Mouse (Mus musculus) embryonic facial prominence, embryonic 11.5 days (tissue): ENCODE results near the gene Exo5. TPM values are rescaled to one million over a fixed set of nuclear protein-coding genes. Genes with fewer than 3 reads are reported as not detected.

Experiments used
- ATAC-seq: fragments of 200-750 bp; cut with Nextera tagmentation; replicated peaks from 2 replicates; pipeline ENCODE4 v1.8.0; 2017; ENCODE audit warnings: low read depth; ENCODE audit not compliant: insufficient number of reproducible peaks, low FRiP score, low TSS enrichment
- DNase-seq: peaks from one replicate; pipeline ENCODE4 v3.0.0-alpha.2; 2015; ENCODE audit warnings: low spot score
- H3K27ac ChIP-seq: fragments of 300-500 bp; sonication (generic); replicated peaks from 2 replicates; pipeline ENCODE4 v1.5.1; 2014; ENCODE audit warnings: mild to moderate bottlenecking, low read depth, low read length, control low read depth
- H3K27me3 ChIP-seq: fragments of 300-500 bp; sonication (generic); 2 replicates; pipeline ENCODE4 v1.6.1; 2014; ENCODE audit warnings: mild to moderate bottlenecking, low read length, moderate library complexity, mixed read lengths; ENCODE audit not compliant: control insufficient read depth, insufficient read depth
- H3K36me3 ChIP-seq: fragments of 300-500 bp; sonication (generic); replicated peaks from 2 replicates; pipeline ENCODE4 v1.6.1; 2014; ENCODE audit warnings: low read depth, mild to moderate bottlenecking, low read length, moderate library complexity, mixed read lengths; ENCODE audit not compliant: control insufficient read depth, insufficient read depth
- H3K4me1 ChIP-seq: fragments of 300-500 bp; sonication (generic); 2 replicates; pipeline ENCODE4 v1.6.1; 2014; ENCODE audit warnings: low read length, mixed read lengths; ENCODE audit not compliant: control insufficient read depth, insufficient read depth
- H3K4me2 ChIP-seq: fragments of 300-500 bp; sonication (generic); 2 replicates; pipeline ENCODE4 v1.6.1; 2014; ENCODE audit warnings: low read depth, mild to moderate bottlenecking, control low read depth, low read length, moderate library complexity
- H3K4me3 ChIP-seq: fragments of 300-500 bp; sonication (generic); 2 replicates; pipeline ENCODE4 v1.5.1; 2014; ENCODE audit warnings: low read depth, low read length, control low read depth
- H3K9ac ChIP-seq: fragments of 300-500 bp; sonication (generic); replicated peaks from 2 replicates; pipeline ENCODE4 v1.6.1; 2014; ENCODE audit warnings: mild to moderate bottlenecking, control low read depth, low read length
- H3K9me3 ChIP-seq: fragments of 300-500 bp; sonication (generic); replicated peaks from 2 replicates; pipeline ENCODE4 v1.6.1; 2016; ENCODE audit warnings: mild to moderate bottlenecking, low read length, inconsistent platforms, mixed read lengths; ENCODE audit not compliant: control insufficient read depth
- WGBS: fragments of 180-500 bp; shearing (Covaris S2); extraction: QIAGEN DNeasy Blood & Tissue Kit; methylation state at CpG from one replicate; pipeline ENCODE4 v1.1.7; 2014; 5-methylcytosine and 5-hydroxymethylcytosine counted together
- polyA plus RNA-seq: library from polyadenylated mRNA; unstranded; fragments of >200 nt; fragmentation: Nextera tagmentation; extraction: Ambion mirVana; gene quantifications from 2 replicates; pipeline ENCODE4 v1.2.1, GENCODE M21; 2014

Exo5 gene
- polyA plus RNA-seq, 1 experiment from 2014 or later, result 34.6 TPM

DNA sequence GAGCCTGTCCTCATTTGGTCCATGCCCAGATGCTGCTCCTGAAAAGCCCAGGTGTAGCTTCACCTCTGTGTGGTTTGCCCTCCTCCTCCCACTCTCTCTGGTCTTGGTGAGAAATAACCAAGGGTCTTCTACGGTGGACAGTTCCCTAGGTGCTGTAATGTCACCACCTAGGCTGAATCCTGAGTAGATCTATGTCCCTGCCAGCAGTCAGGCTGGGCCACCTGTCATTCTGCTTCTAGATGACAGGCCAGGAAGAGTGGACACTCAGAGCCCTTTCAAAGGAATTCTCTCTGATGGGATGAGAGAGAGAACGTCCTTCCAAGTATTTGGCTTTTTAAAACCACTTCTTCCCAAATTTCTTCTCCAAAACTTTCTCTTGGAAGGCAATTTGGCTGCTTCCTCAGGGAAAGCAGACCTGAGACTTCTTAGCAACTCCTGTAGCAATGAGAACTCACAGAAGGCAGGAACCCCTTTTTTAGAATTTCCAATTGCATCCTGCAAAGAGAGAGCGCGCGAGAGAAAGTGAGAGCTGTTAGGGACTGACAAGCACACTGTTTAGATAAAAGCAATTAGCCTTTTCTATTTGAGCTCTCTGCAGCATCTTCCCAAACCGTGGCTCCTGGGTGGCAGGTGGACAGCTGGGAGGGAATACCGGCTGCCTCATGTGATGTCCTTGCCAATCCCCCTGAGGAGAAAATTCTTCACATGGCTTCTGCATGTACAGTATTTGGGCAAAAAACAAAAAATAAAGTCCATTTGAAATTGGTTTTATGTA, 28.8 kb downstream of the Exo5 start:
- H3K36me3 ChIP-seq, result no peaks in the 10 kb centered on the region
- no peaks in the 10 kb centered on the region for H3K27me3 ChIP-seq
- DNase-seq (no peak), ATAC-seq (no peak)
- no peak overlapping the region for H3K4me3 ChIP-seq
- no peaks in the 10 kb centered on the region for H3K9me3 ChIP-seq
- H3K9ac ChIP-seq, result no peak overlapping the region
- no peak overlapping the region for H3K4me2 ChIP-seq
- H3K4me1 ChIP-seq, result no peaks in the 10 kb centered on the region
- H3K27ac ChIP-seq, result no peak overlapping the region
- 78% methylated on average over 7 of the region's 7 CpGs for WGBS

DNA sequence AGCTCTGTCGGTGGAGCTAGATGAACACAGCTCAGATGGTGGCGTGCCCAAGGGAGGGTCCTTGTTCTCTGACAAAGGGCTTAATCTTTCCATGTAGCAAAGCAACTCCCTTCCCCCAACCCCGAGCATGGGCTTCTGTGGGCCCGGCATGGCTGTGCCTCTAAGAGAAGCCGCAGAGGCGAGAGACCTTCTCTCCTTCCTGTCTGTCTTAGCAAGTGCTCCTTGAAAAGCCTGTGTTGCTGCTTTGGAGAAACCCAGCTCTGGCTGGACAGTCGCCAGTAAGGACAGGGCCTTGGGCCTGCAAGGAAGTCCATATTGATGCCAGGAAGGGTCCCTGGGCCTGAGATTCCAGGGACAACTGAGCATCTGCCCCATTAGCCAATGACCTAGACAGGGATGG, 29.6 kb downstream of the Exo5 start:
- H3K27ac ChIP-seq, result no peak overlapping the region
- no peaks in the 10 kb centered on the region for H3K9me3 ChIP-seq
- H3K4me1 ChIP-seq, result no peaks in the 10 kb centered on the region; the same call in 1 of the 2 replicates
- DNase-seq, result no peak
- H3K4me3 ChIP-seq, result no peak overlapping the region
- H3K27me3 ChIP-seq, result no peaks in the 10 kb centered on the region
- no peak for ATAC-seq
- H3K36me3 ChIP-seq, result no peaks in the 10 kb centered on the region
- 75% methylated on average over 7 of the region's 7 CpGs for WGBS
- H3K9ac ChIP-seq, result no peak overlapping the region
- H3K4me2 ChIP-seq, result no peak overlapping the region

- H3K4me3 ChIP-seq, result no peak overlapping the region
- H3K9me3 ChIP-seq, result no peaks in the 10 kb centered on the region
- H3K36me3 ChIP-seq, result no peaks in the 10 kb centered on the region
- no peak overlapping the region for H3K4me2 ChIP-seq
- H3K9ac ChIP-seq, result no peak overlapping the region
- WGBS, result 74% methylated on average over 11 of the region's 11 CpGs
- no peaks in the 10 kb centered on the region; the same call in 1 of the 2 replicates for H3K4me1 ChIP-seq
- no peaks in the 10 kb centered on the region for H3K27me3 ChIP-seq
- no peak overlapping the region for H3K27ac ChIP-seq
- ATAC-seq (no peak), DNase-seq (no peak)
These were observed 30.2 kb downstream of the Exo5 start for GRCm38 (mm10) chr4:120894584-120894983.

DNA sequence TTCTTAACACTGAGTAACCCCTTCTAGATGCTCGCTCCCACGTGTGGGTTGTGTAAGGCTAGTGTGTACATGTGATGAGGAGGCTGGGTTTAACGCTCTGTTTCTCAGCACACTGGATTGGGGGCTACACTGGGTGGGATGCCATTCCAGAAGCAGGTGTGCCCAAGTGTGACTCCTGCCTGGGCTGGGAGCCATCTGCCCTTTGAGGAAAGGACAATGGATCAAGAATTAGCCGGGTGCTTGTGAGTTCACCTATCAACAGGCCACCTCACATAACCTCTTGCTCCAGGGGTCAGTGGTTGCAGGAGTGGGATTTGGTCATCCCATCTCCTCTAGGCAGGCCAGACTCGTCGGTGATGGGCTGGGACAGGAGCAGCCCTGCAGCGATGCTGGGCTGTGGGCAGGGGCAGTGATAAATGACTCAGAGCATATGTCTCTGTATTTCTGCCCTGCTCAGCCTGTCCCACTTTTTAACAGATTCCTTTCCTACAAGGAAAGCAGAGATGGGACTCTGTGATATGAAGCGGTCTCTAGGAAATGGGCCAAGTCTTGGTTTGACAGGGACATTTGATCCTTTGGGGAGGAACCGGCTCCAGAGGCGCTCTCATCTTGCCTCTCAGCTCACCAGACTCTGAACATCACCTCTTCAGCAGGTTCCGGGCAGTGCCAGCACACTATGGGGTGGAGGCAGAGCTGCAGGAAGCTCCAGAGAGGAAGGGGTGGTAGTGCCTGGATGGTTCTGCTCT, 31.0 kb downstream of the Exo5 start:
- no peak for ATAC-seq
- Histone ChIP-seq H3K27me3 (no peaks in the 10 kb centered on the region), H3K4me1 (no peaks in the 10 kb centered on the region; the same call in 1 of the 2 replicates), H3K4me3 (no peak overlapping the region), H3K9me3 (no peaks in the 10 kb centered on the region), H3K27ac (no peak overlapping the region), H3K36me3 (no peaks in the 10 kb centered on the region), H3K4me2 (no peak overlapping the region), H3K9ac (no peak overlapping the region)
- DNase-seq, result no peak
- WGBS, result 62% methylated on average over 11 of the region's 11 CpGs

DNA sequence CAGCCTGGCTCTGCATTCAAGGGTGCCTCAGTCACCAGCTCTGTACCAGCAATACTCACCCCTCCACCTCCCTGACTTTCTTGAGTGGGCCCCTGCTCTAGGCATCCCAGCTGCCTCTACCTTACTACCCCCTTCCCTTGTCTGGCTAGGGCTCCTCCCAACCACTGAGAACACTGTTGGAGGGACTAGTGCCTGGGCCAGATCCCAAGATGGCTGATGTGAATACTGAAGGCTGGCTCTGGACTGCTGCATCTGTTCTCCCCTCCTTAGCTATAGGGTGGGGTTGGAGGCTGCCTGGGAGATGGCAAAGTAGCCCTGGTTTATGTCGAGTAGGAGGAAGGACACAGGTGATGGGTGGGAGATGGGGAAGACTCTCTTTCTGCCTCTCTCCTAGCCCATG, 32.3 kb downstream of the Exo5 start:
- no peaks in the 10 kb centered on the region for H3K36me3 ChIP-seq
- H3K9me3 ChIP-seq, result no peaks in the 10 kb centered on the region
- no peaks in the 10 kb centered on the region; the same call in 1 of the 2 replicates for H3K4me1 ChIP-seq
- no peak for ATAC-seq
- no peak overlapping the region for H3K4me2 ChIP-seq
- DNase-seq, result no peak
- H3K9ac ChIP-seq, result no peak overlapping the region
- H3K27me3 ChIP-seq, result no peaks in the 10 kb centered on the region
- H3K27ac ChIP-seq, result no peak overlapping the region
- no peak overlapping the region for H3K4me3 ChIP-seq
- 80% methylated on average over 1 of the region's 1 CpGs for WGBS

DNA sequence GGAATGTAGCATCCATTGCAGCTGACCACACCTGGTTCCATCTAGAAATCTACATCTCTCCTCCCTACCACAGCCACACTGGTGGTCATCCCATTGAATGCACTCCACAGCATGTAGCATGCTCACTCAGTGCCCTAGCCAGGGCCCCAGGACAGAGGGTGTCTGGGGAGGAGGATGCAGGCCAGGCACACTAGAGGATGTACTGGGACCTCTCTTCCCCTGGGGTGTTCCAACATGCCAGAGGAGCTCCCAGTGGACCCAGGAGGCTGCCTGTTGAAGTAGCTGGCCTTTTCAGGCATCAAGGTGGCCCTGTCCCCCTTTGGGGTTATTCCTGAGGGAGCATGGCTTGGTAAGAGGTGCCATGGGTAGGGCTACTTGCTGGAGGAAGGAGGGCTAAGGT, 32.9 kb downstream of the Exo5 start:
- H3K4me1 ChIP-seq, result no peaks in the 10 kb centered on the region; the same call in 1 of the 2 replicates

GRCm38 (mm10) chr4:120890754-120891440, 33.9 kb downstream of the Exo5 start:
- Histone ChIP-seq H3K4me3 (no peak overlapping the region), H3K36me3 (no peaks in the 10 kb centered on the region), H3K27me3 (no peaks in the 10 kb centered on the region), H3K9ac (no peak overlapping the region), H3K4me1 (peaks cover under 1% of the 10 kb centered on the region; the same call in 1 of the 2 replicates), H3K4me2 (no peak overlapping the region), H3K27ac (0 out of 2 replicates have a peak overlapping the region, but pooled peaks have one; percentile 13), H3K9me3 (no peaks in the 10 kb centered on the region)
- ATAC-seq, result peak; percentile 74; the same call in 1 of the 2 replicates
- DNase-seq, result peak; percentile 78
- 43% methylated on average over 11 of the region's 11 CpGs for WGBS

More for the DNA sequence above, 32.9 kb downstream of the Exo5 start:
- no peak for ATAC-seq
- Histone ChIP-seq H3K9me3 (no peaks in the 10 kb centered on the region), H3K9ac (no peak overlapping the region), H3K36me3 (no peaks in the 10 kb centered on the region), H3K4me3 (no peak overlapping the region), H3K27ac (no peak overlapping the region), H3K4me2 (no peak overlapping the region), H3K27me3 (no peaks in the 10 kb centered on the region)
- no peak for DNase-seq
